Mouse (Mus musculus) cerebellum, adult 2 months (tissue): ENCODE measurements around the gene Gas6.

Experiments
- CTCF ChIP-seq: fragments of 200-500 bp; IDR thresholded peaks from 2 replicates; pipeline ENCODE4 v1.5.1; 2011; ENCODE audit warnings: low read depth, mild to moderate bottlenecking, control low read depth, low read length, moderate library complexity, borderline replicate concordance; ENCODE audit not compliant: insufficient read depth
- POLR2A ChIP-seq: fragments of 200-500 bp; IDR thresholded peaks from 2 replicates; pipeline ENCODE4 v1.6.1; 2011; ENCODE audit warnings: low read length, control low read depth, borderline replicate concordance; ENCODE audit not compliant: insufficient read depth

DNA sequence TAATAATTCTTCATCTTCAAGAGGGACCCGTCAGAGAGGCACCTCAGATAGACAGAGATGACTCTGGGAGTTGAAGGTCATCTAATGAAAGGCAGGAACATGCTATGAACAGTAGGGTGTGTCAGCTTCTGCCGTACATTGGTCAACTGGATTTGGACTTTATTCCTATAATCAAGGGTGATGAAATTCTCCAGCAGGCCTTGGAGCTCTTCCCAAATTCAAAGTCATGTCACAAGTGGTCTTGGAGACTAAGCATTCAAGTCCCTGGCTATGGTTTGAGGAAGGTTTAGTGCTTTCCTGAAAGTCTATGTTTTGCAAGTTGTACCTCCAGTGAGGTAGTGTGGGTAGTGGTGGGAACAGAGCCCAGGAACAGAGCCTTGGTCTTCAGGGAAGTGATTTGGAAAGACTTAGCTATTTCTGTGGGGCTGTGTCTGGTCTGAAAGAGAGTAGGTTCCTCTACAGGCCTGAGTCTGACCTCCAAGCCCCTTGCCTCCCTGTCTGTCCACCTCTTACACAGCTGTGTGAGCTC, 75.1 kb downstream of the Gas6 start:
- TF ChIP-seq CTCF: no peak
- TF ChIP-seq POLR2A: no peak
